Mouse (Mus musculus) heart, embryonic 12.5 days (tissue): ENCODE data around the gene Cubn. TPM values are rescaled to one million over a fixed set of nuclear protein-coding genes. Genes with fewer than 3 reads are reported as not detected.

ENCODE experiments used
- ATAC-seq: fragments of 200-750 bp; cut with Nextera tagmentation; 2 replicates; pipeline ENCODE4 v1.8.0; 2017; ENCODE audit warnings: moderate TSS enrichment, moderate library complexity; ENCODE audit not compliant: insufficient number of reproducible peaks, low FRiP score
- H3K27ac ChIP-seq: fragments of 300-500 bp; sonication (generic); 2 replicates; pipeline ENCODE4 v1.5.1; 2016; ENCODE audit warnings: mild to moderate bottlenecking, moderate library complexity; ENCODE audit not compliant: poor library complexity, severe bottlenecking
- H3K27me3 ChIP-seq: fragments of 300-500 bp; sonication (generic); replicated peaks from 2 replicates; pipeline ENCODE4 v1.6.1; 2016; ENCODE audit warnings: mild to moderate bottlenecking, moderate library complexity
- H3K36me3 ChIP-seq: fragments of 300-500 bp; sonication (generic); 2 replicates; pipeline ENCODE4 v1.6.1; 2016; ENCODE audit warnings: mild to moderate bottlenecking, moderate library complexity
- H3K4me1 ChIP-seq: fragments of 300-500 bp; sonication (generic); replicated peaks from 2 replicates; pipeline ENCODE4 v1.6.1; 2016; ENCODE audit warnings: mild to moderate bottlenecking
- H3K4me2 ChIP-seq: fragments of 300-500 bp; sonication (generic); 2 replicates; pipeline ENCODE4 v1.6.1; 2016; ENCODE audit warnings: mild to moderate bottlenecking, moderate library complexity
- H3K4me3 ChIP-seq: fragments of 300-500 bp; sonication (generic); 2 replicates; pipeline ENCODE4 v1.5.1; 2016; ENCODE audit warnings: mild to moderate bottlenecking
- H3K9ac ChIP-seq: fragments of 300-500 bp; sonication (generic); 2 replicates; pipeline ENCODE4 v1.6.1; 2016; ENCODE audit warnings: mild to moderate bottlenecking, moderate library complexity
- H3K9me3 ChIP-seq: fragments of 300-500 bp; sonication (generic); replicated peaks from 2 replicates; pipeline ENCODE4 v1.6.1; 2016; ENCODE audit warnings: mild to moderate bottlenecking, moderate library complexity
- WGBS: fragments of 180-500 bp; shearing (Covaris S2); methylation state at CpG from one replicate; pipeline ENCODE4 v1.1.7; 2016; 5-methylcytosine and 5-hydroxymethylcytosine counted together
- polyA plus RNA-seq: library from polyadenylated mRNA; unstranded; fragments of >200 nt; fragmentation: Nextera tagmentation; extraction: Ambion mirVana; gene quantifications from 2 replicates; pipeline ENCODE4 v1.2.1, GENCODE M21; 2016

The Cubn gene
- polyA plus RNA-seq, 1 experiment from 2014 or later: 0.57 TPM

DNA sequence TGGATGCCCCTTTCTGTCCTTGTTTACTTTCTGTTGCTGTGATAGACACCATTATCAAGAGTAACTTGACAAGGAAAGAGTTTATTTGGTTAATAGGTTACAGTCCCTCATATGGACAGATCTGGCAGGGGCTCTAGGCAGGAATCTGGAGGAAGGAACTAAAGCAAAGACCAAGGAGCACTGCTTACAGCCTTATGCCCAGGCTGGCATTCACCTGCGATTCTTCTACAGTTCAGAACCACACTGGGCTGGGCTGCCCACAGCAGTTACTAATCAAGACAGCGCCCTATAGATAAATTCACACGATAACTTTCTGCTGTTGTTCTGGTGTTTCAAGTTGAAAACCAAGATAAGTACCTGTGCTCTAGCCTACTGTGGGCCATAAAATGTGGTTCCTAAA, 138.8 kb downstream of the Cubn start:
- H3K36me3 ChIP-seq: no peaks in the 10 kb centered on the region
- H3K9me3 ChIP-seq: no peaks in the 10 kb centered on the region
- H3K4me1 ChIP-seq: no peaks in the 10 kb centered on the region
- no peaks in the 10 kb centered on the region for H3K27me3 ChIP-seq
- H3K4me2 ChIP-seq: no peak overlapping the region
- no peak overlapping the region for H3K27ac ChIP-seq
- no peak overlapping the region for H3K9ac ChIP-seq
- no peak overlapping the region for H3K4me3 ChIP-seq
- WGBS: 83% methylated on average over 3 of the region's 3 CpGs
- no peak for ATAC-seq

DNA sequence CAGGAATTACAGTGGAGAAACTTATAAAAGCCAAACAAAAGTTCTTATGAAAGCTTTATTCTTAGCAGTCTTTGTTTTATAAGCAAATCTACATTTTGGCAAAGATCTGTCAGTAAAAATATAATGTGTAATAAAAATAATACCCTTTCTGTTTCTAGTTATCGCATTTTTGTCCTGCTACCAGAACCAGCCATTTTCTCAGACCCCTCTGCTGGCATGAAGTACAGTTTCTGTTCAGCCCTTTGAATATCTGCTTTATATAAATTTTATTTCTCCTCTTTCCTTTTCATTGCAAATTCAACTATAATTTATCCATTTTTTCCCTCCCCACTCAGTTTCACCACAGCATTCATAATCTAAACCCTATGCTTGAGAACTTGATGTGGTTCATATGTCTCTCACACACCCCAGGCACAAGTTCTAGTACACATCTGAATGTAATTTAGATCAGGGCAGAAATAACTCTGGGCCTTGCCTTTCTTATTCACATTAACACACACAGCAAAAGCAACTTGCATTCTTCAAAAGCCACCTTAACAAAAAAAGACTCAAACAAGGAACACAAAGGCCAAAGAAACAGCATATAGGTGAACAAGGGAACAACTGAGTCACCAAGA, 139.4 kb downstream of the Cubn start:
- no peak for ATAC-seq
- Histone ChIP-seq H3K4me2 (no peak overlapping the region), H3K27ac (no peak overlapping the region), H3K9me3 (no peaks in the 10 kb centered on the region), H3K36me3 (no peaks in the 10 kb centered on the region), H3K27me3 (no peaks in the 10 kb centered on the region), H3K4me1 (no peaks in the 10 kb centered on the region), H3K4me3 (no peak overlapping the region), H3K9ac (no peak overlapping the region)
- WGBS: 86% methylated on average over 1 of the region's 1 CpGs

DNA sequence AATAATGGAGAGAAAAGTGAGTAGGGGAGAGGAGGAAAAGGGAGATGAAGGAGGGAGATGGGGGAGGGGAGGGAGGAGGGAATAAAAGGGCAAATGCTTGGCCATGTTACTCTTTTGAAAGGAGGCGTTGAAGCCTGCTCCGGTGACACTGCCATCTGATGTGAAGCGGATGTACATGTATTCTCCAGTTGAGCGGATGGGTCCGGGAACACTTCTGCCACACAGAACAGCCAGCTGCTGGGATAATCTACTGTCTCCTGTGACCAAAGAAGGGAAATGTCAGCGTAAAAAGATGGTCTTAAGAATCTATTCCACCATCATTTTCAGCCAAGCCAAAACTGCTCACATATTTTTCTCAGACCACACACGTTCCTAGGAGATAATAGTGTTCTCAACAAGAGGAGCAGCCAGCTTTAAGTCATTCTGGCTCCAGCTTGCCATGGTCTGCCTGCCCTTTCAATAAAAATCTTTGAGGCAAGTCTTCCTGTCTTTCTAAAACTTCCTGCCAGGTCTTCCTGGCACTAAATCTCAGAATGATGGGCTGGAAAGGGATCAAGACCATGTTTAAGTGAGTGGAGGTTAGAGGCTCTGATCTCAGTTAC, 149.2 kb downstream of the Cubn start:
- ATAC-seq: no peak

DNA sequence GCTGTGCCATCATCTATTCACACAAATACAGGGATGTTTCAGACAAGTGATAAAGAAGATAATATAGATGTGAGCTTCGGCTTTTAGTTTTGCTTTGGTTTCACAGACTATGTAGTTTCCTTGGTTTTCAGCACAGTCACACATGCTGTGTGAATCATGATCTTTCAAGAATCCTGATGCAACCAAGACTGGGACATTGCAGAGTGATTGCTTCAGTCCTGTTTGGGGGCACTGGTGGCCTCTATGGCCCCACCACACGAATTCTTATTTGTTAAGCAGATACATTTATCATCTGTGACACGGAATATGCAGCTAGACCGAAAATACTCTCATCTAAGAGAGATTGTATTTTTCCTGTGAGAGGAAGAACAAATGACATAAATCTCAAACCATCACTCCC, 156.2 kb downstream of the Cubn start:
- no peak overlapping the region for H3K4me3 ChIP-seq
- 68% methylated on average over 4 of the region's 4 CpGs for WGBS

More for the DNA sequence above, 149.2 kb downstream of the Cubn start:
- Histone ChIP-seq H3K4me3 (no peak overlapping the region), H3K9ac (no peak overlapping the region), H3K4me2 (no peak overlapping the region), H3K9me3 (no peaks in the 10 kb centered on the region), H3K4me1 (peaks cover 4% of the 10 kb centered on the region; the same call in 1 of the 2 replicates), H3K27me3 (no peaks in the 10 kb centered on the region), H3K36me3 (no peaks in the 10 kb centered on the region), H3K27ac (no peak overlapping the region)
- WGBS: 73% methylated on average over 7 of the region's 7 CpGs

DNA sequence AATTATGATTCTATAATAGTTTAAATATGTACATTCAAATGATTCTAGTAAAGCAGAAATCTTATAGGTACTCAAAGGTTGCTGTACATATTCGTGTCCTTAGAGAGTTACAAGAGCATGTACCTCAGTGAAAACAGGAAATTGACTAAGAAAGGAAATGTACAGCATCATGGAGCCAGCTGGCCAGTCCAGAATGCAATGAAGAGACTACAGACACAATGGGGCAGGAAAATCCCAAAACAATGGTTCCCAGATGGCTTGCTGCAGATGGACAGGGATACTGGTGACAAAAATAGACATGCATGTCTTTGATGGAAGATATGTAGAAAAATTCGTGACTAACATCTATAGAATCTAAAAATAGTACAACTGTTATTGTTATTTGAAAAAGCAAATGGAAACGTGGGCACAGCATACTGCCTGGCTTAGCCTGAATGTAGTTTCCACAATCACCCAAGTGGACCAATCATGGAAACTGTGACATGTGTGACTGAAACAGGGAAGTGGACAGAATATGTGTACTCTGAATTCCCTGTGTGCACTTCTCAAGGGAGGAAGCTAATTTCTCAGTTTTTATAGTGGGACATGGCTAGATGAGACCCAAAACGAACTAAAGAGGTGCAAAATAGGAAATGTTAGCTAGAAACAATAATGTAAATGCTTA, 161.7 kb downstream of the Cubn start:
- Histone ChIP-seq H3K4me2 (no peak overlapping the region), H3K4me3 (no peak overlapping the region), H3K9ac (no peak overlapping the region), H3K27me3 (no peaks in the 10 kb centered on the region), H3K4me1 (no peaks in the 10 kb centered on the region), H3K27ac (no peak overlapping the region), H3K9me3 (no peaks in the 10 kb centered on the region), H3K36me3 (no peaks in the 10 kb centered on the region)
- WGBS: 33% methylated on average over 4 of the region's 4 CpGs
- ATAC-seq: no peak

More for the DNA sequence above, 156.2 kb downstream of the Cubn start:
- Histone ChIP-seq H3K27ac (no peak overlapping the region), H3K9me3 (no peaks in the 10 kb centered on the region), H3K36me3 (no peaks in the 10 kb centered on the region), H3K27me3 (no peaks in the 10 kb centered on the region), H3K4me1 (no peaks in the 10 kb centered on the region; the same call in 1 of the 2 replicates), H3K9ac (no peak overlapping the region), H3K4me2 (no peak overlapping the region)
- no peak for ATAC-seq

DNA sequence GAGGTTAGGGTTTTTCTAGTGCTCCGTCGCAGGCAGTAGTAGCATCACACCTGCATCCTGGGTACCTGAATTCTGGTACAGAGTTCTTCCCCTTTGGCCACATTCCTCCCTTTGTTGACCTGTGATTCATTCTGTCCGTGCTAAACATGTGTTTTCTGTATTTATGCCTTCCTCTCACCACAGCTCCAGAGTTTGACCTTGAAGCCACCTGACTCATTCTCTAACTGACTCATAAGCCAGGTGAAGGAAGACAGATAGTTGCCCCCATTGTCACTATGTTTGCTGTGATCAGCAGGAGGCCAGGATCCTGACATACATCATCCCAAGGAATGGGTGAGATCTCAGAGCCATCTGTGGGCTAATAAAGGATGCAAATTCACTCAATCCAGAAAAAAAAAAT, 188.2 kb downstream of the Cubn start:
- no peaks in the 10 kb centered on the region for H3K9me3 ChIP-seq
- H3K27ac ChIP-seq: no peak overlapping the region
- H3K4me2 ChIP-seq: no peak overlapping the region
- WGBS: 85% methylated on average over 3 of the region's 3 CpGs
- no peaks in the 10 kb centered on the region for H3K27me3 ChIP-seq
- H3K4me1 ChIP-seq: no peaks in the 10 kb centered on the region
- no peak overlapping the region for H3K4me3 ChIP-seq
- no peak for ATAC-seq
- no peak overlapping the region for H3K9ac ChIP-seq
- no peaks in the 10 kb centered on the region for H3K36me3 ChIP-seq

DNA sequence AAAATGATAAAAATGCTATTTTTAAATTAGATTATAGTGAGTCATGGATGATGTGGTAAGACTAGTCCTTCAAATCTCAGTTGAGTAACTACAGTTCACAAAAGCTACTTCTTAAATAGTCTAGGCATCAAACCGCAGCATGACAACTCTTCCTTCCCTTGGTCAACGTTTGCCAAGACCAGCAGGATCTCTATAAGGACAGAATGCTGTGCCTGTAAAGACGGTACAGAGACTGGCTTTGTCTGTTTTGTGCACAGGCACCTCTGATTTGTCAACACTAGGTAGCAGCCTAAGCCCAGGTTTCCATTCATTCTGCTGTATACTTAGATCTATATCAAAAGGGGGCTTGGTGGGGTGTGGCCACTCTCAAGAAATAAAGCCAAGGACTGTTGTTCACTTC, 192.6 kb downstream of the Cubn start:
- no peak overlapping the region for H3K27ac ChIP-seq
- no peak for ATAC-seq
- no peak overlapping the region for H3K9ac ChIP-seq
- no peaks in the 10 kb centered on the region for H3K9me3 ChIP-seq
- WGBS: 35% methylated on average over 3 of the region's 3 CpGs
- 0 out of 2 replicates have a peak, but pooled peaks cover 3% of the 10 kb centered on the region for H3K4me1 ChIP-seq
- no peak overlapping the region for H3K4me2 ChIP-seq
- H3K27me3 ChIP-seq: no peaks in the 10 kb centered on the region
- no peaks in the 10 kb centered on the region for H3K36me3 ChIP-seq
- no peak overlapping the region for H3K4me3 ChIP-seq

DNA sequence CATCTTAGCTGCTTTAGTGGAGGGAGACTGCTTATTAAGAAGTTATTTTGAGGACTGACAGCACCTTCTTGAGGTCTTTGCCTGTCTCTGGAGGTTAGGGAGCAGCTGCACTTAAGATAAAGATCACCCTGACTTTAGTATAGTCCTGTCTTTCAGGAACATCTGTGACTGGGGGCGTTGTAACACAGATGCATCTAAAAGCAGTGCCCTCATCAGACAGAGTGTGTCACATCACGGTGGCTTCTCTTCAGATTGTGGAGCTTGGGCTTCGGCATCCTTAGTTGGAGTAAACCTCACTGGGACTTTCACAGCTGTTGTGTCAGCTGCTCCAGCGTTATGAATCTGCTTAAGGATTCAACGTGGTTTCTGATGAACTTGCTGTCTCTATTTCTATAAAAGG, 193.9 kb downstream of the Cubn start:
- no peak overlapping the region for H3K4me2 ChIP-seq
- no peak overlapping the region for H3K9ac ChIP-seq
- no peak for ATAC-seq
- no peaks in the 10 kb centered on the region for H3K9me3 ChIP-seq
- no peaks in the 10 kb centered on the region for H3K36me3 ChIP-seq
- H3K4me1 ChIP-seq: 0 out of 2 replicates have a peak, but pooled peaks cover 4% of the 10 kb centered on the region
- WGBS: 41% methylated on average over 5 of the region's 5 CpGs
- H3K27me3 ChIP-seq: no peaks in the 10 kb centered on the region
- H3K4me3 ChIP-seq: no peak overlapping the region
- no peak overlapping the region for H3K27ac ChIP-seq

DNA sequence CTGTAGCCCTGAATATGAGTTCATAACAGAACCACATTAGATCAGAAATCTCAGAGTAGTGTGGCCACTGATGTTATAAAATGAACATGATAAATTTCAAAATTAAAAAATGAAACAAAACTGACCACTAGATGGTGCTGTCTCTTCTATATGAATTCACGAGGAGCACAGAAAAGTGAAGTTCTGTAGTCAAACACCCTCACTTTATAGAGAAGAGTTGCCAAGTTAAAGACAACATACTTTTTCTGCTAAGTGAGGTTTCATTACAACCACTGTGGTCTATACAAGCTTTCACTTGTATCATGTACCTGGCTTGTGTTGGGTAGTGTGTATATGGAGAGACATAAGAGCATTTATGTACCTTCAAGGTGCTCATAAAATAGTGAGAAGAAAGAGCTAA, 201.0 kb downstream of the Cubn start:
- no peak overlapping the region for H3K4me3 ChIP-seq
- H3K36me3 ChIP-seq: no peaks in the 10 kb centered on the region
- 0 out of 2 replicates have a peak, but pooled peaks cover 4% of the 10 kb centered on the region for H3K4me1 ChIP-seq
- H3K27me3 ChIP-seq: no peaks in the 10 kb centered on the region
- H3K9ac ChIP-seq: no peak overlapping the region
- no peak overlapping the region for H3K4me2 ChIP-seq
- no peak overlapping the region for H3K27ac ChIP-seq
- no peaks in the 10 kb centered on the region for H3K9me3 ChIP-seq
- 2% methylated on average over 1 of the region's 1 CpGs for whole genome bisulfite sequencing
- ATAC-seq: no peak

DNA sequence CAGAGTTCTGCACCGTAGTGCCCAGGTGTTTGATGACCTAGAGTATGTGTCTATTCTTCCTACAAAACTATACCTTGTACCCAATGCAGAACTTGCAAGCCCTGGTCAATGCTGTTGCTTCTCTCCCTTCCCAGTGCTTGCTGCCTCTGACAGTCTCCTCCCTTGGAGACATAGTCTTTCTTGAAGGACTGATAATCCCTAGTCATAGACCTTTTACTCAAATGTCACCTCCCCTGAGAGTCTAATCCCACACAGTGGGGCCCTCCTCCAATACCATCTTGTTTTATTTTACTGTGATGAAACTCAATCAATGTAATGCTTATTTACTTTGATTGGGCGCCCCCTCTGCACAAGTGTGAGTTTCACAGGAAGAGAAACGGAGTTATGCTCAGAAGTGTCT, 201.5 kb downstream of the Cubn start:
- H3K9ac ChIP-seq: no peak overlapping the region
- no peaks in the 10 kb centered on the region for H3K36me3 ChIP-seq
- 0 out of 2 replicates have a peak, but pooled peaks cover 4% of the 10 kb centered on the region for H3K4me1 ChIP-seq
- H3K9me3 ChIP-seq: no peaks in the 10 kb centered on the region
- H3K4me2 ChIP-seq: no peak overlapping the region
- ATAC-seq: no peak
- no peak overlapping the region for H3K27ac ChIP-seq
- H3K4me3 ChIP-seq: no peak overlapping the region
- 72% methylated on average over 3 of the region's 3 CpGs for WGBS
- no peaks in the 10 kb centered on the region for H3K27me3 ChIP-seq

DNA sequence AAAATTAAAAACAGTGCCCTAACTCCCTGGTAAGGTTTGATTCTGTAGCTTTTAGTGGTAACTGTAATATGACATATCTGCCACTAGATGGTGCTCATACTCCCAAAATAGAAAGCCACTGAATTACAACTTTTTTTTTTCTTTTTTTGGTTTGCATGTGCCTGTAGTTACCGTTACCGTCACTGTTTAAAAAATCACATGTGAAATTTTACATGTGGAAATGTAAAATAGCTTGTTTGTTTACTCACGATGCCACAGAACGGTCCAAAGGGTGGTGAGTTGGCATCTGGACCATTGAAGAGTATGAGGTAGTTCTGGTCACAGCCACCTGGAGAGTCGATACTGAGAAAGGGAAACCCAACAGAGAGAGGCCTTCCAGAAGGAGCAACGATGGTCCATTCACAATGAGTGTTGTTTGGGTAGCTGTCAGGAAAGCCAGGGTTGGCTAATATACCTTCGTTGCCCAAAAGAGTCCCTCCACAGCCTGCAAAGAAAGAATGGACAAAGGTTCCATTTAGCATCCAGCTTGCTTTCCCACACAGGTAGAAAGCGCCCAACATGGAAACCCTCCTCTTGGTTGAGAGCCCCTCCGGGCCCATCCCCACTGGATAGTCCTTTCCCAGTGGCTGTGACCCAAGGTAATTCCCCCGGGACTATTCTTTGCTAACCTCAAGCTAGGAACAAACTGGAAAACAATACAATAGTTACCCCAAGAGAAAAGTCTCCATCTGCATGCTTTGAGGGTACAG, 213.3 kb downstream of the Cubn start:
- no peaks in the 10 kb centered on the region for H3K4me1 ChIP-seq
- no peak overlapping the region for H3K4me3 ChIP-seq
- WGBS: 51% methylated on average over 10 of the region's 10 CpGs
- peak overlapping the region; percentile 38; the same call in 1 of the 2 replicates for H3K4me2 ChIP-seq
- no peaks in the 10 kb centered on the region for H3K9me3 ChIP-seq
- no peaks in the 10 kb centered on the region for H3K27me3 ChIP-seq
- H3K36me3 ChIP-seq: no peaks in the 10 kb centered on the region
- ATAC-seq: no peak
- H3K9ac ChIP-seq: no peak overlapping the region
- H3K27ac ChIP-seq: no peak overlapping the region
